Mouse (Mus musculus): ENCODE results near the gene Dhtkd1.

The Dhtkd1 gene

GRCm38 (mm10) chr2:5930291-5931054 lies 12.1 kb downstream of the Dhtkd1 start:
- DNase-seq (ENCODE audit: low spot score in 2 of 2) = peak in 1 of 2 experiments; percentile 48

- no peak for DNase-seq (ENCODE audit: low spot score in 2 of 2)
Measured at GRCm38 (mm10) chr2:5929793-5930192, 12.8 kb downstream of the Dhtkd1 start.

- DNase-seq (ENCODE audit: low spot score in 2 of 2) = no peak
Measured at GRCm38 (mm10) chr2:5927481-5927880, 15.1 kb downstream of the Dhtkd1 start.

DNA sequence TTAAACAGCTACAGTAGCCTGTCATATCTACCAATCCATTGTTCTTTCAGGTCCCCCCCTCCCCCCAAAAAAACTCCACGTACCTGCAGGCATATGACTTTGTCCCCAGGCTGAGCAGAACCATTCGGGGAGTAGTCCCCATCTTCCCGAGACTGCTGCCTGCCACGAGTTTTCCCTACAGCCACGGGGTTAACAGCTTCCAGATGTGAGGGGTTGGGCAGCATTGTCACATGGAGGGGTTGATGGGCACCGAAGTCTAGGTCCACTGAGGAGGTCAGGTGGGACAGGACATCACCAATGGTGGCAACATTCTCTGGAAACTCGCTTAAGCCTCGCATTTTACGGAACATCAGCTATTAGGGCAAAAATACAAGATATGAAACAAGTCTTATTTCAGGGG lies 18.8 kb downstream of the Dhtkd1 start:
- no peak for DNase-seq (ENCODE audit: low spot score in 2 of 2)

GRCm38 (mm10) chr2:5922823-5923222 lies 19.8 kb downstream of the Dhtkd1 start:
- DNase-seq (ENCODE audit: low spot score in 2 of 2) = no peak

DNA sequence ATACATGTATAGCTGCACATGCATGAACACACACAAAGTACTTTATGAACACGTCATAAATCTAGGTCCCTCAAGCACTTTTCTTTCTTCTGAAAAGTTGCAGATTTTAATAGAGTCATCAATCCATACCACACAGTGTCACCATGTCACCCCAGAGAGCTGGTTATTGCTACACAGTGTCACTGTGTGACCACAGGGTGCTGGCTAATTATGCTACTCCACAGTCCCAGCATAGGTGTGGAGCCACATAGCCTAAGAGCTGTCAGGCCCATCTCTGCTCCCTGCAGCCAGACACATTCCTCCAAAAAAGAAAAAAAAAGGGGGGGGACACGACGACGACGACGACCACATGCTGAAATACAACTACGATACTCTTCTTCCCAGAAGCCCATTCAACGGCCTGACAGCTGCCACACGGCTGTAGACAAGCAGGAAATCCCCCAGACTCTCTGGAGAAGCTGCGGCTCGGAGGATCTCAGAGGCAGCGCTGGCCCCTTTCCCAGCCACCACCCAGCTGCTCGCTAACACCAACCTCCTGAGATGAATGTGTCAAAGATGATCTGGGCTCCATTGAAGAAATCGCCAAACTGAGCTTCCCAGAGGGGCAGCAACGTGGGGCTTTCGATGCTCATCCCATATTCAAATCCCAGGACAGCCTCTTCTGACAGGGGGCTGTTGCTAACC lies 31.2 kb downstream of the Dhtkd1 start:
- DNase-seq (ENCODE audit: low spot score in 2 of 2) = no peak

- DNase-seq (ENCODE audit: low spot score in 2 of 2) = peak; percentile 37 to 55
Measured at GRCm38 (mm10) chr2:5906625-5907024, 36.0 kb downstream of the Dhtkd1 start.

DNA sequence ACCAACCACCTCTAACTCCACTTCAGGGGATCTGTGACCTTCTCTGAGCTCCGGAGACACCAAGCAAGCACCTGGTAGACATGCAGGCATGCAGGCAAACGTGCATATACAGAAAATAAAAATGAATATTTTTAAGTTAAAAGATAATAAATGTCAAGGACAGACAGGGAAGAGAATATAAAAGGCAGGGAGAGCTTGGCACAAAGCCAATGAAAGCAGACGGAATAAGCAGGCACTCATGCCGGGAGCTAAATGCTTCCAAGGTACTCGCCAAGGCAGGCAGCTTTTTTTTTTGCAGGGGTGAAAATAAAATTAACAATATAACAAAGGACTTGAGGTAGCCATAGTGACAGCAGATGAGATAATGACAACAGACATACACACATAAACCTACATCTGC lies 36.5 kb downstream of the Dhtkd1 start:
- no peak for DNase-seq (ENCODE audit: low spot score in 2 of 2)

DNA sequence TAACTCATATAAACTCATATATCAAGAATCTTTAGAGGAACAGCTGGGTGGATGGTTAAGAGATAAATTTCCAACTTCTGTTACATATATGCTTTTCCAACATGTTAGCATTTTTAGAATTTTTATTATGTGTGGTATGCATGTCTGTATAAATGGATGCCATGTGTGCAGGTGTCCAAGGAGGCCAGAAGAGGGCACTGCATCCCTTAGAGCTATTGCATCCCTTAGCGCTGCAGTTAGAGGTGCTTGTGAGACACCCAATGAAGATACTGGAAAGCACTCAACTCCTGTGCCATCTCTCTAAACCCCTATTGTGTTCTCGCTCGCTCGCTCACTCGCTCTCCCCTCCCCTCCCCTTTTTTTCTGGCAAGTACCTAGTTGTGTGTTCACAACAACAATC lies 42.4 kb downstream of the Dhtkd1 start:
- peak in 1 of 2 experiments; percentile 16 for DNase-seq (ENCODE audit: low spot score in 2 of 2)

GRCm38 (mm10) chr2:5894843-5895570 lies 47.6 kb downstream of the Dhtkd1 start, which contains the start of gene Sec61a2:
TSS of gene Sec61a2 (minus strand) at chr2:5895432.
- DNase-seq (ENCODE audit: low spot score in 2 of 2) = peak; percentile 98 to 99

DNA sequence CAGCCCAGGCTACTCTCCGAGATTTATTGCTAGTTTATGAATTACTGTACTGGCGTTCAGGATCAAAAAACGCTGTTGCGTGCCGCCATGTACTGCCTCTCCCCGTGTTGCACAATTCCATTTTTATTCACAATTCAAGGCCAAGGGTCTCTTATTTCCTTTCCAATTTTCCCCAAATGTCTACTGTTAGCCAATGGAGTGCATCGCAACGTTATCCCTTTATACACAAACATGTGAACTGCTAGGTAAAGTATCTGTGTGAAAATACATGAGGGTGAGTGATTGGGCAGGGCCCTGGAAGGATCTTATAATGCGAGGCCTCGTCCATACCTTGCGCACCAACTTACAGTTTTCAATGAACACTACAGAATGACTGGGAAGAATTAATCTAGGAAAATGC lies 48.3 kb downstream of the Dhtkd1 start:
- DNase-seq (ENCODE audit: low spot score in 2 of 2) = no peak

DNA sequence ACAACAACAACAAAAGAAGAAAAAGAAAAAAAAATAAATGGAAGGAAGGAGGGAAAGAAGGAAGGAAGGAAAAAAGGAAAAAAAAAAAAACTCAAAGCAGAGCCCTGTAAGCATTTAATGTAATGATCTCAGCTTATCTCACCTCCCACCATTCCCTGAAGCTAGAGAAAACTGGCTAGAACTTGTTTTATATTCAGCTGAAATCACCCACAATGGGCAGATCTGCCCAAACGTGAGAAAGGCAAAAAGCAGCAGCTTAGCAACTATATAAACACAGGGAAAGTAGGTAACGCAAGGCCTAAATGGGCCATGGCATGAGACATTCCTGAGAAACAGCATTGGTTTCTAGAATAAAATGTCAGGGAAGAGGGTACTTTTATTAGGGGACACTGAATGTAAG lies 53.2 kb downstream of the Dhtkd1 start:
- no peak for DNase-seq (ENCODE audit: low spot score in 2 of 2)

GRCm38 (mm10) chr2:5888865-5889264 lies 53.7 kb downstream of the Dhtkd1 start:
- DNase-seq (ENCODE audit: low spot score in 2 of 2) = peak; percentile 12 to 45

- DNase-seq (ENCODE audit: low spot score in 2 of 2) = no peak
Measured at GRCm38 (mm10) chr2:5877446-5877845, 65.1 kb downstream of the Dhtkd1 start.

GRCm38 (mm10) chr2:5869746-5870145 lies 72.8 kb downstream of the Dhtkd1 start:
- DNase-seq (ENCODE audit: low spot score in 2 of 2) = no peak

- no peak for DNase-seq (ENCODE audit: low spot score in 2 of 2)
Measured at GRCm38 (mm10) chr2:5867681-5868080, 74.9 kb downstream of the Dhtkd1 start.

DNA sequence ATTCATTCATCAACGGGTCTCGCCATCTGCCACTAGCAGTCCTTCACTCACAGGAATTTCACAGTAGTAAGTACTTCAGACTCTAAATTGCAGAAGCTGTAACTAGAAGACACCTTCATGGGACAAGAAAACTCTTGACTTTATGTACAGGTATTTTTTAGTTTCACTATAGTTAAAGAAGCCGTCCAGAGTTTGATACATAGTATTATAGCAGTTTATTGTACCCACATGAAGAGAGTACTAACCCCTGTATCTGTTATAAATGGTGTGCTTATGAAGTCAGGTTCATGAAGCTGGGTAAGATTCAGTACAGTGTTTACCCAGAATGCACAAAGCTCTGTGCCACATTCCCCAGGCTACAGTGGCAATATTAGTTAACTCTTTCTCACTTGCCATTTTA lies 79.8 kb downstream of the Dhtkd1 start, which contains the start of gene Gm13199:
Gene Gm13199, minus strand, starts transcription at position 101 of the 400 bp plus-strand sequence.
- DNase-seq (ENCODE audit: low spot score in 2 of 2) = no peak

DNA sequence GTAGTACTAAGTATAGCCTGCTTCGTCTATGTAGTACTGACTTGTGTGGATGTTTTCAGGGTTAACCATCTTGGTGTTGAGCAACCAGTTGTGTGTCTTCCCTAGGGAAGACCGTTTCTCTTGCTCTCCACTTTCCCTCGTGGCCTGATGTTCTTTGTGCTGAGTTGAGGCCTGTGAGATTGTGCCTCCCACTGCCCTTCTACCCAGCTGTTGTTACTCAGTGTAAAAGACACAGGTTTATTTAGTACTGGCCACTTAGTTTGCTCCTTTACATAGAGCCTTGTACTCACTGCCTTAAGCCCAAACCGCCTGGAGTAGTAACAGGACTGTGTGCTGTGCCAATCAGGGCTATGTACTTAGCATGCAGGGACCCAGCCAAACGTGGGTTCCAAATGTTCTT lies 90.7 kb downstream of the Dhtkd1 start:
- no peak for DNase-seq (ENCODE audit: low spot score in 2 of 2)

DNA sequence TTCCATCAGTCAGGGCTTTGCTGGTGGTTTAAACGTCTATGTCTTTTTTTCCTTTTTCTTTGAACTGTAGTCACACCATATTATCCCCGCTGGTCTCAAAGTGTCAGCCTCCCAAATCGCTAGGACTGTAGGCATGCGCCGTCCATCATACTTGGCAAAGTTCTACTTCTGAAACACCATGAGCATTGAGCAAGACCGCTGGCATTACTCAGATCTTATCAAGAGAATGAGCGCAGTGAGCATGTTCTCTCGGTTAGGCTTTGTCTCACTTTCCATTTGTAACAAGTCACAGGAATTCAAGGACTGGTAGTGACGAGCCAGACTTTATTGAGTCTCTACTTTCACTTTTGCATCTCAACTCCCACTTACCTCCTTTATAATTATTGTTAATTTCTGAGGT lies 91.5 kb downstream of the Dhtkd1 start:
- no peak for DNase-seq (ENCODE audit: low spot score in 2 of 2)

Data from natural killer cell, adult 2 months (primary cell).